Comparison of ENCODE assay signal across 13 mouse cellular contexts in genomic region chr5:123998370-123998769, GRCm38 (mm10).
"Had no signal": no experiment of that assay in that cellular context is flagged by ENCODE, and none has a peak within 500 bp of the region (broad histone marks: within the 10 kb centered on the region; RNA-seq: fewer than 3 reads in every experiment).

No protein-coding gene starts in this region.

- H3K27ac ChIP-seq: layer of hippocampus, adult 2 months; lung, embryonic 15.5 days; macrophage; neural tube, embryonic 12.5 days; stomach, postnatal 0 days had no signal

- H3K9me3 ChIP-seq: limb, embryonic 10.5 days; lung, embryonic 15.5 days; megakaryocyte, embryonic 14.5 days; neural tube, embryonic 12.5 days had no signal

- H3K27me3 ChIP-seq: lung, embryonic 15.5 days; neural tube, embryonic 12.5 days had no signal

- H3K4me2 ChIP-seq: lung, embryonic 15.5 days; neural tube, embryonic 12.5 days had no signal

- H3K9ac ChIP-seq: lung, embryonic 15.5 days; neural tube, embryonic 12.5 days had no signal

- H3K36me3 ChIP-seq: lung, embryonic 15.5 days; neural tube, embryonic 12.5 days had no signal

- H3K4me1 ChIP-seq: lung, embryonic 15.5 days; neural tube, embryonic 12.5 days had no signal

- H3K4me3 ChIP-seq: layer of hippocampus, adult 2 months; limb, embryonic 10.5 days; lung, embryonic 15.5 days; megakaryocyte, embryonic 14.5 days; neural tube, embryonic 12.5 days had no signal

- DNase-seq: kidney, adult 18-20 months; kidney, postnatal 10 days; kidney, postnatal 4 days; lung, postnatal 14 days; midbrain, embryonic 14.5 days; thymus, postnatal 14 days had no signal
